Mouse (Mus musculus) hematopoietic stem cell, adult 5-6 weeks (primary cell): ENCODE measurements around the gene Lekr1. TPM values are rescaled to one million over a fixed set of nuclear protein-coding genes. Genes with fewer than 3 reads are reported as not detected.
"Not testable (repeated sequence)": the region's sequence is repeated elsewhere in the genome, so short reads cannot be mapped to it uniquely, and the experiment has no call there.

ENCODE experiments used
- ATAC-seq, 2 experiments: fragments of 125-278 bp in 1 of 2; replicated peaks in 1 of 2; 2 replicates each; pipeline ENCODE4 v1.8.0; 2016 to 2017; ENCODE audit warnings: inconsistent platforms in 2 of 2, mild to moderate bottlenecking in 2 of 2, moderate number of reproducible peaks in 2 of 2, low read depth in 1 of 2, moderate TSS enrichment in 1 of 2; ENCODE audit not compliant: low FRiP score in 2 of 2, poor library complexity in 2 of 2, severe bottlenecking in 2 of 2, insufficient read depth in 1 of 2, low TSS enrichment in 1 of 2
- total RNA-seq: library from RNA; stranded (forward); fragments of 172-1452, 232-1000 nt; gene quantifications from 2 replicates; pipeline ENCODE4 v1.2.3, GENCODE M21; 2017

Gene Lekr1
- total RNA-seq, 1 experiment from 2014 or later = 6.1 TPM

DNA sequence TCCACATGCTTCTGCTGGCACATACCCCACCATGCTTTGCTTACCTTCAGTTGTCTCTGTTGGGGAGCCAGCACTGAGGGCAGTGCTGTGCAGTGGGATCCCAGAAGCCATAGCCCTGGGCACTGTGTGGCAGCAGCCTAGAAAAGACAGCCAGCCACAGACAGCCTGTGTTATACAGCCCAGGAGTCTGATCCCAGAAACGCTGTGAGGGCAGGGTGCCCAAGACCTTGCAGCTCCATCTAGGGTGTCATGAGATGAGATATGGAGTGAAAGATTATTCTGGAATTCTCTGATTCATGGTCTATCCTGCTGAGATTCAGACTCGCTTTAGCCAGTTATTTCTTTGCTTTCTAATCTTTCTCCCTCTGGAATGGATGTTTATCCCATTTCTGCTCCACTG is 51.4 kb downstream of the Lekr1 start:
- no peak for ATAC-seq

DNA sequence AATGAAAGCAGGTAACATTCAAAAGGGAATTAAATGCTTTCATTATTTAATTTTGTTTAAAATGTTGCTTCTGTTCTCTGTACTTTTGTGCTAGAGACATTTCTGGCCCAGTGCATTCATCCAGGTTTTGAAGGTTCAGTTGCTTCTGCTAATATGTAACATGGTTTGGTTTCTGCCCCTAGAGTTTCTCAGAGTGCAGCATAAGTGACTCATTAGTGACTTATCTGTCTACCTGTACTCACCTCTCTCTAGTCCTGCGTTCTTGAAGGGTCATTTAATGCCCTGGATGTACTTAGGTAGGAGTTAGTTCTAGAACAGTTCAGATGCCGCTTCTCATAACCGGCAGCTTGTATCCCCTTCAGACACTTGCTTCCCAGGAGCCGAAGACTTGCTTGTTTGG is 56.9 kb downstream of the Lekr1 start:
- no peak for ATAC-seq

DNA sequence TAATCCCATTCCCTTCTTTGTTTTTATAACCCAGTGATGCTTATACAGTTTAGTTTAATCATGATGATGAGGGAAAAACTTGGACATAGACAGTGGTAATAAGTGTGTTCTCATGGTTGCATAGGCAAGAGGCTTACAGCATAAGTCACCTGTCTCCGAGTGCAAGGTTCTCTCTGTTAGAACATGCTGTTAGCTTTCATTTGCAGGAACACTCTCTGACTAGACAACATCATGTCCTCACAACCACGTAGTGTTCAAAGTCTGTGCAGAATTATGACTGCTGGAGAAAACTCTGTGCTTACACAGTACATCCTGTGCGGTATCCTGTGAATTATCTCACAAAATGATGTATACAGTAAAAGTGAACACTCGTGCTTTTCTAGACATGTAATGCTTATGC is 57.6 kb downstream of the Lekr1 start:
- ATAC-seq = no peak

DNA sequence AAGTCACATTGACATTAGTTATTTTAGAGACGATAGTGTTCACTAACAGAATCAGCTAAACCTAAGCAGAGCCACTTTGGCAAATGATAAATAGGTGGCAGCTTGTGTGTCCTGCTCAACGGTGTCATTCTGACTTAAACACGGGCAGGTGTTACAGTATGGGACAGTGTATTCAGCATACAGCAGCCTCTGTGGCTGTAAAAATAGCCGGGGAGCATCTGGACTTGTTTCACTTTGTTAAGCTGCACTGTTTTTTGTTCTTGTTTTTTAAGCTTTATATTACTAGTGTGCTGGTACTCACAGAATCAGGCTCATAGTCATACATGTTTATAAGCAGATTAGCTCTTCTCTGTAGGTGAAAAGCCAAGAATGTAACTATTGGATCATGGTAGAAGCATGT is 71.8 kb downstream of the Lekr1 start:
- no peak for ATAC-seq

DNA sequence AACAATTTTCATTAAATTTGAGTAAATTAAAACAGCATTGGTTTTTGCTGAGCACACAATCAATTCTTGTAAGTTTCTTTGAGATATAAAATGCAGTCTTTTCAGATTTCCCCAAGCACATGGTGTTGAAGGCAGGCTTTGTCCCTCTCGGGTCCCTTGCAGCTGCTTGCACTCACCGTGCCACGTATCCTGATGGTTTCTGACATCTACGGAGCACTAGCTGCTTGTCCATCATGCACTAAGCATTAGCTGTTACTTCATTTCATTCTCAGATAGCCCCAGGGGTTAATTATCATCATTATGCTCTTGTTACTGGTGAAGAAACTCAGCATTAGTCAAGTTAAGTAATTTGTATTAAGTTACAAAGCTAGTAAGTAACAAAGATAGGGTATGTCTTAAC is 78.9 kb downstream of the Lekr1 start:
- no peak for ATAC-seq

DNA sequence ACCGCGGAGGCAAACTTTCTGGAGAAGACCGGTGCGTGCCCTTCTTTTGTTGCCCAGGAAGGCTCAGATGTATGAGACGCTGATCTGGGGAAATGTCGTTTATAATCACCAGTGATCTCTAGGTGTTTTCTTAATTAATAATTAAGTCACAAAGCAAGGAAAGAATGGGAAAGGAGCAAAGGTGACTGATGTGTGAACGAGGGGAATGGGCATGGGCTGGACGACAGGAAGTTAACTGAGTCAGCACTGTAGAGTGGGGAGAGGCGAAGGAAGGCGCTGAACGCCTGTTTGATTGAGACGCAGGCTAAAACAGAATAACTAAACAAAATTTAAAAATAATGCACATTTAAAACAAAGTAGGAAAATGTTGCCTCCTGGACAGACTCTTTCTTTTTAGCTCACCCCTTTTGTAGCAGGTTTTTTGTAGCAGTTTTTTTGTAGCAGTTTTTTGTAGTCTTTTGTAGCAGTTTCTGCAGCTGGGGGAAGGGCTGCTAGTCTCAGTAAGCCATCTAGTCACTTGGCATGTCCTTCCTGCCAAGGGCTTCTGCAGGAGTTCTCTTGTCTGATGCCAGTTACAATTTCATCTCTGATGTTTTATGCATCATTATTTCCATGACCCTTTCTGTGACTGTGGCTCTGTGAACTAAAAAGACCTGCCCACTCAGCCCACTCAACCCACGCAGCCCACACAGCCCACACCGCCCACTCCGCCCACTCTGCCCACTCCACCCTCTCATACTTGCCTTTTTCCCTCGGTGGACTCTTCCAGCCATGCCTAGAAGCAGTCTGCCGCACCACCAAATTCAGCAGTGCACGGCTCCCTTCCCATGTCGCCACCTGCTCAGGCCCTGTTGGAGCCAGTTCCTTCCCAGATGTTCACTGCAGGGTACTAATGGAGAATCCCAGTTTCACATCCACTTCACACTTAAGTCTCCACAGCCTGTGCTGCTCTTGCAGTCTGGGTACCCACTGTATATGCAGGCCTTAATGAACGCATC is 98.8 kb downstream of the Lekr1 start:
- ATAC-seq = 0 out of 4 replicates have a peak, but pooled peaks of 1 of the 2 experiments have one; percentile 27

DNA sequence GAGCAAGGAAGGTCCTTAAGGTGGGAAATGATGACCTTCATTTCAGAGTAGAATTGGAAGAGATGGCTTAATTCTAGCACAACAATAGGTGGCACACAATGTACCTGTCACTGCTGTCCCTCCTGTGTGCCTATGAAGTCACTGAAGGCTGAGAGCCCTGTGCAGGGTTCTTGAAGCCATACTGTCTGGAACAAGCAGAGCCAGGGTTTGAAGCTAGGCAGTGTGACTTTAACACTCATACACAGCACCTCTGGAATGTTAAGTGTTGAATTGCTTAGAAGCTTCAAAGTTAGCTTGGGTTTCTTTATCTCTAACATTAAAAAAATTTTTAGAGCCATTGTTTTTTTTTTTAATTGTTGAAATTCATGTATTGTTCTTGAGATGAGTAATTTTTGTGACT is 100.4 kb downstream of the Lekr1 start:
- no peak for ATAC-seq

DNA sequence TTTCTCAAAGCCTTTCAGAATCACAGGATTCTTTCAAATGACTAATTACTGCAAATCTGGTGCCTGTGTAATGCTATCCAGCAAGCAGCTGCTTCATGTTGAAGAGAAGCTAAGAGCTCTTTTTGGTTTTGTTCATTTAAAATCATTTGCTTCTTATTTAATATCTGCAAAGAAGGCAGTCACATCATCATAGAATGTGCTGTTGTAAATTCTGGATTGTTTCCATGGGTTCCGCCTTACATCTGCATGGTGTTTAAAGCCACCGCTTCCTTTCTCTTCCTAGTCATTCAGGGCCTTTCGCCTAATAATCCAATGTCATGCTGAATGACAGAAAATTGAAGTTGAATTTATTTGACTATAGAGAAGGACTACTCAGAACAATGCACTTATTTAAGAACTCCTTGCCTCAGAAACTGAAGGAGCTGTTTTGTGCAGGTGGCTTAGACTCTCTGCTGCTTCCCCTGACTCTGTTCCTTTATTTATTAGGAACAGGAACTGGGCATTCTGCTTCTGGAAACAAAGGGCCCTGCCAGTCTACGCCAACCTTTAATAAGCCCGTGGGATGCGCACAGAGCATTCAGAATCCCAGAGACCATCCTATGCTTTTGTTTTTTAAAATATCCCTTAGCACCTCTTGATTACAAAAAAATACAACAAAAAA is 101.3 kb downstream of the Lekr1 start:
- no peak for ATAC-seq

DNA sequence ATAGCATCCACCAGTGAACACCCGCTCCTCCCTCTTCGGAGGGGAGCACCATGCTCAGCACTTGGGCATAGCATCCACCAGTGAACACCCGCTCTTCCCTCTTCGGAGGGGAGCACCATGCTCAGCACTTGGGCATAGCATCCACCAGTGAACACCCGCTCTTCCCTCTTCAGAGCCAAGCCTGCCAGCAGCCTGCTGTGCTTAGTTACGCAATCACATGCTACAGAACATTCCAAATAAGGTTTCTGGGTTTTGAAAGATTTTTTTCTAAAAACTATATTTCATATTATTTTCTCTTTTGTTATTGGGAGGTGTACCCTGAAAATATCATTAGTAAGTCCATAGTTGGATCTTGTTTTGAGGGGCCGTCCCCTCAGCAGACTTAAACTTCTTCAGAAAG is 103.6 kb downstream of the Lekr1 start:
- ATAC-seq = not testable (repeated sequence)

DNA sequence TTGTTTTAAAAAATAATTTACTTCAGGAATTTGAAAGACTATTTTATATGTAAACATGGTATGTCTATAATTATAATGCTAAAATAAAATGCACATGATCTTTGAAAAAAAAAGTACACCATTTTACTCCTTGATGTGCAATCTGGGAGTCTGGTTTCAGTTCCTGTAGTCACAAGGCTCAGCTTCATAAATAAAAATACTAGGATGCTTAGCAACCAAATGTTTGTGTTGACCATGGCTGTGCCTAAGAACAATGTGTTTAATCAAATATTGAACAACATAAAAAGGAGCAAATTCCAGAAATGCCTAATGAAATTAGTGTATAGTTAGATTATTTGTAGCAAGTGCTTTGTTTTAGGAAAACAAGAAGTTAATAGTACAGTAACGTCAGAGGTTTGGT is 107.9 kb downstream of the Lekr1 start:
- no peak for ATAC-seq

DNA sequence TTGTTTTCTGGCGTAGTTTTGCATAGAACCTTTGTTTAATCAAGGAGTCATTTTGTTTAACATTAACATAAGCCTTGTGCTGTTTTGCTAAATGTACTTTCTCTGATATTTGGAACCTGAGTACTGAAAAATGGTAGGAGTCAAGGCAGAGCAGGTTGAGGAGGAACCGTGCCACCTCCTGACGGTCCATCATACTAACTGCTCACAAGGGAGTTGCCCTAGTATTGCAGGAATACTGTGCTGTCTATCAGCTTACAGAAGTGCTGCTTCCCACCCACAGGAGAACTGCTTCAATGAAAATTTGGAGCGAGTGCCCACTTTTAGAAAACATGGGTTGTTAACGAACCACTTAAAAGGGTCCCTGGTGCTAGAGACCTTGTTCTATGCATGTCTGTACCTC is 109.1 kb downstream of the Lekr1 start:
- ATAC-seq = no peak

DNA sequence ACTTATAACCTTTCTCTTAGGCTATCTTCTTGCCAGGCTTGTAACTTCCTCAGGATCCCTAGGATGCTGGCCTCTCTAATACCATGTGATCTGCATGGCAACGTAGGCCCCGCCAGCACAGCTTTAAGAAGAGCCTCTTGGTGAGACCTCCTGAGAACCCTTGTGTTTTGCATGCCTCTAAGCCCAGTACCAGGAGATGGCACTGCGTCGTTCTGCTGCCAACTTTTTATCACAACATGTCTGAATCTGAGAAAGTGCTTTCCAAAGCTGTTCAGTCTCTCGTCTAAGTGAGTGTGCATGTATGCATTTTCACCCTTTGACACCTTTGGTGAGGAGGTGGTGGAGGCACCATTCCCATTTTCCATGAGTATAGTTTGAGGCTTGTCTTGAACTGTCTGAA is 116.2 kb downstream of the Lekr1 start:
- ATAC-seq = no peak

DNA sequence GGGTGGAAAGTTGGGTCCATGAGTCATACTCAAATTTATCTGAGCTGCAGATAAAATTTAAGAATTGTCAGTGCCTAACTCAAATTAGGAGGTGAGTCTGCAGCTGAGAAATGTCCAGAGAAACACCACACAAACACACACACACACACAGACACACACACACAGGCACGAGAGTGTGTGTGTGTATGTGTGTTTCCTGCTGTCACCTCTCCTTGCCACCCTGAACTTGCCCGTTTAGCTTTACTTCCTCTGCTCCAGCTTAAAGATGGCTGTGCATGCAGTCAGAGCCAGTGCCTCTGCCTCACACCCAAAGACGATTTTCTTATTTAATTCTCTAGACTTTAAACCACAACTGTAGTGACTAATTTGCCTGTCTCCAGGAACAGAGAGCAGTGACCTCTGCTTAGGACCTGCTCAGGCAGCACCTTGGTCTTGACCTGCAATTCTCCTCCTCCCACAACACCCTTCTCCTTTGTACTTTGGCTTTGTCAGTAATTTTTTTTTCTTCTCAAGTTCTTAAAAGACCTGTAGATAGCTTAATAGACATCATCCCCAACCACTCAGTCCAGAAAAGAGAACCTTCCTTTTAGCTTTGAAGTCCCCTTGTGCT is 124.2 kb downstream of the Lekr1 start:
- ATAC-seq = peak; percentile 75 to 76

DNA sequence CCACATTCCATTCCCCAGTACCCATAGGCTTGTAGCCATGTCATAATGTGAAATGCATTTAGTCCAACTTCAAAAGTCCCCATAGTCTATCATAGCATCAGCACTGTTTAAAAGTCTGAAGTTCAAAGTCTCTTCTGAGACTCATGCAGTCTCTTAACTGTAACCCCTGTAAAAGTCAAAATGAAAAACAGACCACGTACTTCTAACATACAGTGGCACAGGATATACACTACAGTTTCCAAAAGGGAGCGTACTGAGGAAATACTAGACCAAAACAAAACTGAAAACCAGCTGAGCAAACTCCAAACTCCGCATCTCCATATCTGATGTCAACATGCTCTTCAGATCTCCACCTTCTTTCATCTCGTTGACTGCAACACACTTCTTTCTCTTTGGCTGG is 127.5 kb downstream of the Lekr1 start:
- no peak for ATAC-seq

DNA sequence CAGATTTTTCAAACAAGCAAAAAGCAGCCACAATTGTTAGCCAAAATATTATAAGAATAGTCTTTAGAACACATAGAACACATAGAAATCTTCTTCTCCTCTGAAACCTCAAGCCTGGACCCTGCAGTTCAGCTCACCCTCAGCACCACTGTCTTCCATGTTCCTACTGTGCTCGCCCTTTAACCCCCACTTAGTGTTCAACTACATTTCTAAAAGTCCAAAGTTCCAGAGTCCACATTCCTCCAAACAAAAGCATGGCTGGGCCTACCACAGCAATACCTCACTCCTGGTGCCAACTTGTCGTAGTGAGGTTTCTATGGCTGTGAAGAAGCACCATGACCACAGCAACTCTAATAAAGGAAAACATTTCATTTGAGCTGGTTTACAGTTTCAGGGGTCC is 128.7 kb downstream of the Lekr1 start:
- no peak for ATAC-seq

DNA sequence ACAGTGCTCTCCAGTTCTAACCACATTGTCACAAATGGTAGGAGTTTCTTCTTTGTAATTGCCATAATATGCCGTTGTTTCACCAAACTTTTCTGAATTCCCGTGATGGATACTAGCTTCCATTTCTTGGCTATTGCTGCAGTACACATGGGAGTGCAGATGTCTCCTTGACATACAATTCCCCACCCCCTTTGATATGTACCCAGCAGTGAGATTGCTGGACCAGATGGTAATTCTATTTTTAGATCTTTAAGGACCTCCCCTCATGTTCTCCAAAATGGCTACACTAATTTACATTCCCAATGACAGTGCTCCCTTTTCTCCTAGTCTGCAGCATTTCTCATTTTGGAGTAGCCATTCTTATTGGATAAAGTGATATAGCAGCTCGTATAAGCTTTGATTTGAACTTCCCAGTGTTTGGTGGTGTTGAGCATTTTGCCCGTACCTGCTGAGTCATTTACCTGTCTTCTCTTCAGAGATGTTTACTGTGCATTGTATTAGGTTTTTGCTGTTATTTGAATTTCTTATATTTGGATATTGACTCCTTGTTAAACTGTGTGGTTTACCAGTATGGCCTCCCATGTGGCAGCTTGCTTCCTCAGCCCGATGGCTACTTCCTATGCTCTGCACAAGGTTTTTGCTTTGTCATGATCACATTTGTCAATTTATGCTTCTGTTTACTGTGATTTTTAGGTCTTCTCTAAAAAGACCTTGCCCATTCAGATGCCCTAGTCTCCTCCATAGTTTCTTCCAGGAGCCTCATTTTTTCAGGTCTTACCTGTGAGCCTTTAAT is 131.5 kb downstream of the Lekr1 start:
- peak in 1 of 2 experiments; percentile 76; a peak in 3 of 4 replicates for ATAC-seq

DNA sequence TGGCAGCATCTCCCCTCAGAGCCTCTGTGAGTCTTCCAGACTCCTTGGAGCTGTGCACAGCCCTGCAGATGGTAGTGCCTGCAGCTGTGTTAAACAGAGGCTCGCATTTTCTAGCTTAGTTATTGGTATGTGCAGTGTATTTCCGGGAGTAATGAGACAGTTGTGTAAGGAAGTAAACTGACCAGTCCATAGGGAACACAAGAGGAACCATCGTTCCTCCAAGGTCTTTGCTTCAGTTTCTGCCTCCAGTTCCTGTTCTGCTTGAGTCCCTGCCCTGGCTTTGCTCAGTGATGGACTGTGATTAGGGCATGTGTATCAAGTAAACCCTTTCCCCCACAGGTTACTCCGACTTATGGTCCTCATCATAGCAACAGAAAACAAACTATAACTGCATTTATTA is 134.9 kb downstream of the Lekr1 start:
- no peak for ATAC-seq
